Mouse (Mus musculus): Measurements from ENCODE around the gene Sgk1. TPM values are rescaled to one million over a fixed set of nuclear protein-coding genes. Genes with fewer than 3 reads are reported as not detected.

The Sgk1 gene
- total RNA-seq, 4 experiments from 2014 or later, result 107 to 165 (median 138) TPM

DNA sequence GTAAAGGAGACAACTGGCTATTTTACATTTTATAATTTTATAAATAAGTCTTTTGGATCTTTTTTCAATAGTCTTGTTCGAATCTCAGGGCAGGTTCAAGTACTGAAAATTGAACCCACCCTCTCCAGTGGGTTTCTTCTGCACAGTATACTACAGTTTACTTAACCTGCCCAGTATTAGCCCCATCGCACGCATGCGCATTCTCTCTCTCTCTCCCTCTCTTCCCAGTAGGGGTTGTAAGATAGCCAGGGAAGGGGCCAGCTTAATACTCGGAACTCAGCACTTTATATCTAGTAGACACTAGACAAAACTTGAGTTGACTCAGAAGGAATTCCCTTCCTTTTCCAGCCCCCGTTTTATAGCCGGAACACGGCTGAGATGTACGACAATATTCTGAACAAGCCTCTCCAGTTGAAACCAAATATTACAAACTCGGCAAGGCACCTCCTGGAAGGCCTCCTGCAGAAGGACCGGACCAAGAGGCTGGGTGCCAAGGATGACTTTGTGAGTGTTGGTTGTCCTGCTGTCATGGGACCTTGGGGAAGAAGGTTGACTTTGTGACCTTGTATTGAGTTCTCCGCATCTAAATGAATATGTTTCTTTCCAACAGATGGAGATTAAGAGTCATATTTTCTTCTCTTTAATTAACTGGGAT, 115.7 kb downstream of the Sgk1 start:
- DNase-seq (ENCODE audit: low spot score in 2 of 2), result no peak

DNA sequence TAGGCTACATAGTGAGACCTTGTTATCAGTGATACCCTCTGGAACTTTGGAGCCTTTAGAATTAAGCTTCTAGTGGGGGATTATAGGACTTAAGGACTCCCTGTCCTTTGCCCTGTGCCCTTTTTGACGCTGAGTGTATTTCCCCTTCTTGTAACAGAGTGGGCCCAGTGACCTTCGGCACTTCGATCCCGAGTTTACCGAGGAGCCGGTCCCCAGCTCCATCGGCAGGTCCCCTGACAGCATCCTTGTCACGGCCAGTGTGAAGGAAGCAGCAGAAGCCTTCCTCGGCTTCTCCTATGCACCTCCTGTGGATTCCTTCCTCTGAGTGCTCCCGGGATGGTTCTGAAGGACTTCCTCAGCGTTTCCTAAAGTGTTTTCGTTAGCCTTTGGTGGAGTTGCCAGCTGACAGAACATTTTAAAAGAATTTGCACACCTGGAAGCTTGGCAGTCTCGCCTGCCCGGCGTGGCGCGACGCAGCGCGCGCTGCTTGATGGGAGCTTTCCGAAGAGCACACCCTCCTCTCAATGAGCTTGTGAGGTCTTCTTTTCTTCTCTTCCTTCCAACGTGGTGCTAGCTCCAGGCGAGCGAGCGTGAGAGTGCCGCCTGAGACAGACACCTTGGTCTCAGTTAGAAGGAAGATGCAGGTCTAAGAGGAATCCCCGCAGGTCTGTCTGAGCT, 116.7 kb downstream of the Sgk1 start:
- peak in 1 of 2 experiments; percentile 20 for DNase-seq (ENCODE audit: low spot score in 2 of 2)

DNA sequence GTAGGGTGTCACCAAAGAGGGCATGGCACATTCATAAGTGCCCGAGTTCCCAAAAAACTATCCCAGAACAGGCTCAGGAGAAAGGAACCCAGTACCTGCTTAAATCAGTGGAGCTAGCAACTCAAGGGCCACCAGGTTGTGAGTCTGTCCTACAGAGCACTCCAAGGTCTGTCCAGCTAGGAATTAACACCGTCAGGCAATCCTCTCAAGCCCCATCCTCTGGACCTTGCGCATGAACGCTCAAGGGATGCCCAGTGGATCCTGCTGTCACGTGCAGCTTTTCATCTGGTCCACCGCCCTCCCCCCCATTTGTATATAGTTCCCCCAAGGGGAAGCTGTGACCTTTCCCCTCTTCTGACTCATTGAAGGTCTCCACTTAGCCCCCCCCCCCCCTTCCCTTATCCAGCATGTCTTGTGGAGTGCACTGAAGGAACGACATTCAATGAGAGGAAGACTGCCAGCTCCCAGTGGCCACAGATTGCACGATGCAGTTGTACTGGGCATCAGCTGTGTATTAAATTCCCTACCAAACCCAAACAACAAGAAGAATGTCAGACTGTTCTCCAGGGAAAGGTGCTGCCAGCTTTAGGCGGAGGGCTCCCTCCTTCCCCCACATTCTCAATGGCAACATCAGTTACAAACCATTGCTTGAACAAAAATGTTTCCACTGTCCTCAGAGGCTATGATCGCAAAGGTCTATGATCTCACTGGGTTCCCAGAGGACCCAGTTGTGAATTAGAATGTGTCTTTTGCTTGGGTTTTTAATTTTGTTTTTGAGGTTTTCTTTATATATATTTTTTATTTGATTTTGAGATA, 118.7 kb downstream of the Sgk1 start:
- DNase-seq (ENCODE audit: low spot score in 2 of 2), result no peak

DNA sequence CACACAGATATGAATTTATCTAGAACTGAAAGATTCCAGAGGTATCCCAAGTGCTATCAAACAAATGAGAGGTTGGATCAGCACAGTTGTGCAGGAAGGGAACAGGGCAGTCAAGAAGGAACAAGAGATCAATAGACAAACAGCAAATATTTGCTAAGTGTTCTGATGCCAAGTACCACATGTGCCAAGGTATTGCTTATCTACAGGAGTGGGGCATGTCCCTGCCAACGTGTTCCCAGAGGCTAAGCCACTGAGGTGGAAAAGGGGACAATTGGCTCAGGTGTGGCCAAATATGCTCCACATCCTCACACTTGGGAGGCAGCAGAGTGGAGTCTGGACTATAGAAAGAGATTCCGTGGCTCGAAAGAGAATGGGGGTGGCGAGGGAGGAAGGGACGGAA, 119.6 kb downstream of the Sgk1 start:
- DNase-seq (ENCODE audit: low spot score in 2 of 2), result no peak

DNA sequence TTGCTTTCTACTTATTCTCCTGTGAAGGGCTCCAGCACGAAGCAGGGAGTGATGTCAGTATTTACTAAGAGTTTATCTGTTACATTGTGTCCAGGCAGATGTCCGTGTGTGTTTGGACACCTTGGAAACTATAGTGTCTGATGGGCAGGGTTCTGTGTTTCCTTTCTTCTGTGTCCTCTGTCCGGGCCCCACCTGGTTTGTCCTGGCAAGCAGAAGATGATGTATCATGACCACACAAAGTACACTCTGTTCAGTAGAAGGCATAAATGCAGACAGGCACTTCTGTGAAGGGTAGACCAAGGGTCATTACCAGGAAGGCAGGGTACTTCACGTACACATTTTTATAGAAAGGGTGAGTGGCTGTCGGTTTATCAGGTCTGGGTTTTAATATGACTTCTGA, 122.8 kb downstream of the Sgk1 start:
- no peak for DNase-seq (ENCODE audit: low spot score in 2 of 2)

DNA sequence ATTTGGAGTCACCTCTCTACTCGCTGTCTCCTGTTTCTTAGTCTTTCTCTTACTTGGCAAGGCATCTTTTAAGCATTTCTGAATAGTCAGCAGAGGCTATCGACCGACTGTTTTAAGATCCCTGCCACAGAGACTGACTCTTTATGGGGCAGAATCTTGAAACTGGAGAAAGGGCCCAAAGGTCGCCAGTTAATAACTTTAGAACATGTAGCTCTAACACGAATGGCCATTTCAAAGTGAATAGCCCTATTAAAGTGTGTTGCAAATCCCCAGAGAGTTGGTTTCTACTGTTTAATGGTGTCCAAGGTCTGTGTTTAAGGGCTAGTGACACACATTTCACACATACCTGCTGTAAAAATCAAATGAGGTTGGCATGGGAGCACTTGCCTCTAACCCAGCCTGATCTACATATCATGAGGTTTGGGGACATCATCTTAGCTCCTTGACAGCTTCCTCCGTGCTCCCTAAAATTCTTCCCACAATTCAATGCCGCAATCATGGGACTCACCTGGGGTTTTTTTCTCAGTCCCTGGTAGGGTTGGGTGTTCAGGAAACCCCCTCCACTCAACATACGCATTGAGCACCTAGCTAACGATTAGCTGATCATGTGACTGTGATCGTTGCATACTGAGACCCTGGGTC, 125.3 kb downstream of the Sgk1 start:
- DNase-seq (ENCODE audit: low spot score in 2 of 2), result no peak

DNA sequence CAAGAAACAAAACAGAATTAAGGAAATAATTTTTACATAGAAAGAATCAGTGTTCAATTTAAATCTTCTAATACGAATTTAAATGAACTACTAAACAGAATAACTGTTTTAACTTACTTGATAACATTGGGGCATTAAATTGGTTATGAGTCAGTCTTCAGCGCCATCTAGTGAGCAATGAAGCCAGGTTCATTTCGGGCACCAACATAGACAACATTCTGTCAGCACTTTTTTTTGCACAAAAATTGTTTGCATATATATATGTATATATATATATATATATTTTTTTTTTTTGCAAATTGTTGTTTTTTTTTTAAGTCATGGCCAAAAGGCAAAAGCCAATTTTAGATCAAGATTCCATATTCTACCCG, 125.8 kb downstream of the Sgk1 start:
- no peak for DNase-seq (ENCODE audit: low spot score in 2 of 2)

DNA sequence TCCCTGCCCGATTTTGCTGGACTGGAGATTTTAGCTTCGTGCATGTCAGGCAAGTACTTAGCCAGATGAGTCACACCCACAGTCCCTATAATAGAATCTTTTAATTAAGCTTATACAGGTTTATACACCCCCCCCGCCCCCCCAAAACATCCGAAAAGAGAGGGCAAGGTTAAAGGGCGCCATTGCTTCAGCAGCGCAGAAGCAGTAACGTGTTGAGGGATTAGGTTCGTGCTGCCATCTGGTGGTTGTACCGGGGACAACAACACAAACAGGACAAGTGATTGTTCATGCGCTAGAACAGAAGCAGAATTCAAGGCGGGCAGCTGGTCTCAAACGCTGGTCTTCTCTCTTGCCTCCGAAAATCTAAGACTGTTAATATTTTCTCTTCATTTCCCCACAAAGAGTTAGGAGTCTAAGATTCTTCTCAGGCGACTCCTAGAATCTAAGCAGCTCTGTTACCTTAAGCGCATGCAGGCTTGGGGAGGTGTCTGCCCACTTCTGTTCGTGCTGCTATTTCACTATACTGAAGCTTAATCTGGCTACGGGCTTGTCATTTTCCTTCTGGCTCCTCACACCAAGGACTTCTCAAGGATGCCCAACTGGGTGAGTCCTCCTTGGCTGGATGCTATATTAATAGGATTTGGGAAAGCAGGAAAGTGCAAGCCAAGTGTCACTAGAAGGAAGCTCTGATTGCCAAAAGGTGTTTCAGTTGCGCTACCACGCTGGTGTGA, 128.3 kb downstream of the Sgk1 start:
- DNase-seq (ENCODE audit: low spot score in 2 of 2), result peak; percentile 57 to 89

DNA sequence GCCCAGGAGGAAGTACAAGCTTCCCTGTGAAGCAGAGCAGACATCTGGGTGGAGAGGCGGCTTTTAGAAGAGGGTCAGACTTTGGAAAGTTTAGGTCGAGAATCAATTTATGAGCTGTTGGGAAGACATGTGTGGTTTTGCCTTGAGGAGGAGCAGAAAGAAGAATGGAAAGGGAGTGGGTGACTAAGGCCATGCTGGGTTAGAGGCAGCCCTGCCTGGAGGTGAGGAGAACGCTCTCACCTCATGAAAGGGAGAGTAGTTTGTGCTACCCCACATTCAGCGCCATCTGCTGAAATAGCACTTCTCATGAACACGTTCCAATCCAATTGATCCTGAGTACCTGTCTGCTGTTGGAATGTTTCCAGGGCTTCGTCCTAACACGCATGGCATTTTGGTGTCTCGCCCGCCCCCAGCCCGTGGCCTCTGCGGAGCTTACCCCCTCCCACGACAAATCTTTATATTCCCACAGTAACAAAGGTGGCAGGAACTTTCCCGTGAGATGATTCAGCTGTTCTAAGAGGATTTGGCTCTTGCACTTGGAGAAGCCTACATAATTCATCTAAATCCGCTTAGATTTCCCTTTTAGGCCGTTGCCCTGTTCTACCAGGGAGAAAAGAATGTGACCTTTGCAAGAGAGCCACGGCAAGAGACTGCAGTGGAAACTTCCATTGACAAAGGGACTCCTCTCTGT, 135.6 kb downstream of the Sgk1 start:
- no peak for DNase-seq (ENCODE audit: low spot score in 2 of 2)

DNA sequence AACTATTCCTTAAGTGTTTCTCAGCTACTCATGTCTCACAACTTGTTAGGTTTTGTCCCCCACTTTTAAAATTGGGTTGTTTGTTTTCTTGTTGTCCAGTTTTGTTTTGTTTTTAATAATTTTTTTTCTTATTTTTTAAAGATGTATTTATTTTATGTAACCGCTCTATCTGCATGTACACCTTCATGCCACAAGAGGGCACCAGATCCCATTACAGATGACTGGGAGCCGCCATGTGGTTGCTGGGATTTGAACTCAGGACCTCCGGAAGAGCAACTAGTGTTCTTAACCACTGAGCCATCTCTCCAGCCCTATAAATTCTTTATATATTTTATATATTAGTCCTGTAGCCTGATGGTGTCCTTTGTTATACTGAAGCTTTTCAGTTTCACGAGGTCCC, 136.6 kb downstream of the Sgk1 start:
- DNase-seq (ENCODE audit: low spot score in 2 of 2), result no peak

DNA sequence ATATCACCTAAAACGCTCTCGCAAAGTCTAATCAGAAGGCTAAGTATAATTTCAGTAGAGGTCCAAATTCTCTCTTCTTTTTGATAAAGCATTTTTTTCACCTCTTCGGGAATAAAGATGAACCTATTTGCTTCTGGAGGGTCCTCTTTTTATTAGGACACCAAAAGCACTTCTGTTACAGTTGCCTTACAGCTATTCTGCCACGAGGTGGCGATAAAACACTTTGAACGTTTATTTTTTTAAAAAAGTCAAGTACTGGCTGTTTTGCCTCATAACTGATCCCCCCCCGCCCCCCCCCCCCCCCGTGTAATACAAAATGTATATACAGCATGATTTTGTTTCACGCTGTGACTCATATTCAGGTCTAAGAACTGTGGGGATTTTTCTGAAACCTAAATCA, 152.3 kb downstream of the Sgk1 start:
- DNase-seq (ENCODE audit: low spot score in 2 of 2), result no peak

DNA sequence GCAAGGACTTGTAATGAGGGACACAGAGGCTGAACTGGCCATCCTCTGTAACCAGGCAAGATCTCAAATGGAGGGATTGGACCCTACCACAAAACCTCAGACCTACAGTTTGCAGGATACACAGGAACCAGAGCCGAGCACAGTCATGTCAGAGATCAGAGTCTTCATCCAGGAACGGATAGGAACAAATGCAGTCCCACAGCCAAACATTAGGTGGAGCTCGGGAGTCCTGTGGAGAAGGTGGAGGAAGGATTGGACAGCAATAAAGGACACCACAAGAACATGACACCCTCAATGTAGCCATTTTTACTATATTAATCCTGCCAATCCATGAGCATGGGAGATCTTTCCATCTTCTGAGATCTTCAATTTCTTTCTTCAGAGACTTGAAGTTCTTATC, 154.3 kb downstream of the Sgk1 start:
- peak in 1 of 2 experiments; percentile 63 for DNase-seq (ENCODE audit: low spot score in 2 of 2)

Other genes with a start within 250 kb of the Sgk1 start
- gene 4930444G20Rik, start 185.9 kb downstream of the Sgk1 start, total RNA-seq (2022), result not detected